Mouse (Mus musculus): ENCODE results near the gene Snrnp27.

Snrnp27 gene

DNA sequence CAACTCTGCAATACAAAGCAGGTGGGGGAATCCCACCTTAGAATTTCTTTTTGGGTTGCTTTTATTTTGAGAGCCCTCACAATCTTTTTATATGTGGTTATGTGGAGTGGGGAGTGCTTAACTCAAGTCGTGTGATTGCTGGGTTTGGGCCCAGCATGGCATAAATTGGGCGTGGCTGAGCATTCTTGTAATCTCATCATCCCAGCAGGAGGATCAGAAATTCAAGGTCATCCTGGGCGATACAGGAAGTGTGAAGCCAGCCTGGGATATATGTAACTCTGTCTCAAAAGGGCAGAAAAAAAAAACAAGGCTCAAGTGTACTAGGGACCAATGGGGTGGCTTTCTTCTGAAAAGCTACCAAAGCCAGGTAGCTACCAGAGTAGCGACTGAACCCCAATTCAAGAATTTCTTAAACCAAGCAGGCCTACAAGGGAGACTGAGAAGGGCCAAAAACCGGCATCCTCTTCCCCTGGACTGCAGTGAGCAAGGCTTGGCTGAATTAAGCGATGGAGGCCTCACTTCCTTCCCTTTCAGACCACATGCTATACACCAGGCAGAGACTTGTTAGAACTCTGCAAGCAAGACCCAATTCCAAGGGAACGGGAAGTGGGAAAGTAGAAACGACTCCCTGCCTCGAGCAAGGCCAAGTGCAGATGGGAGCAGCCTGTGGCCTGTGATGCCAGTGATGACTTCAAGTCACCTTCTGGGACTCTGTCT is 24.0 kb downstream of the Snrnp27 start:
- DNase-seq: no peak

GRCm38 (mm10) chr6:86658501-86658900 is 25.8 kb downstream of the Snrnp27 start:
- no peak for DNase-seq

DNA sequence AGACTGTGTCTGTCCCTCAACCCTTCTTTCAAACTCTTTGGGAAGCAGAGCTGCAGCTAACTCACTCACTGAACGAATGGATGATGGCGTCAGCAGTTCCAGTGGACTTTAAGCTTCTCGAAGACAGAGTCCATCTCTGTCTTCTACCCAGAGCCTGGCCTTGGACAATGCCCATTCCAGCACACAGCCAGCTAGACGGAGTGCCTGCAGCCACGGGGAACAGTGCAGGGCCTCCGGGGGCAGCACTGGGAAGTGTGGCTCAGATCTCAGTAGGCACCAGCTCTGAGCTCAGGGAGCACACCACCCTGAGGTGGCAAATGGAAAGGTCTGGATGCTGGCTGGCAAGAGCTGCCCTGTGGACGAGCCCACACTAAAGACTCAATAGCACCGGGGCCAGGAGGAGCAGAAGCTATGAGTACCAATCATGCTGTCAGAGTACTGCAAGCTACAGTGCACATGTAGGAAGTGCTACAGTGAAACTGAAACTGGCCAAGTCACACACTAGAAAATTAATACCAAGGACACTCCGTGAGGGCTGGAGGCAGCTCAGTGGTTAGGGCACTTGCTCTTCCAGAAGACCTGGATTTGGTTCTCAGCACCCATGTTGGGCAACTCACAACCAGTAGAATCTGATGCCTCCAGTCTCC is 29.9 kb downstream of the Snrnp27 start:
- no peak for DNase-seq

DNA sequence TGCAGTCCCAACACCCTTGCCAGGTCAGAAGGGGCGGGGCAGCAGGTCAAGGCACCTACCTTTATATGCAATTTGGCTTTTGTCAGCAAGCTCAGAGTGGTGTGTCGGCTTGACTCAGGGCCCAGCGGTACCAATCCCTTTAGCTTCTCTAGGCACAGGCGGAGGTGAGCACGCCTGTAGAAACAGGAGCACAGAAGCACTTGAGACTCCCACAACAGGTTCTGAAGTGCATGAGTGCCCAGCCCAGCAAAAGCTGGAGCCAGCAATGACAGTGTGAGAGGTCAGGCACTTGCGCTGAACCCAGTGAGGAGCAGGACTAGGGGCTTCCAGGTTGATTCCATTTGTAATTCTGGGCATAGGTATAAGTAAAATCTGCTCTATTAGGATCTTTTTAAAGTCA is 31.3 kb downstream of the Snrnp27 start:
- no peak for DNase-seq

DNA sequence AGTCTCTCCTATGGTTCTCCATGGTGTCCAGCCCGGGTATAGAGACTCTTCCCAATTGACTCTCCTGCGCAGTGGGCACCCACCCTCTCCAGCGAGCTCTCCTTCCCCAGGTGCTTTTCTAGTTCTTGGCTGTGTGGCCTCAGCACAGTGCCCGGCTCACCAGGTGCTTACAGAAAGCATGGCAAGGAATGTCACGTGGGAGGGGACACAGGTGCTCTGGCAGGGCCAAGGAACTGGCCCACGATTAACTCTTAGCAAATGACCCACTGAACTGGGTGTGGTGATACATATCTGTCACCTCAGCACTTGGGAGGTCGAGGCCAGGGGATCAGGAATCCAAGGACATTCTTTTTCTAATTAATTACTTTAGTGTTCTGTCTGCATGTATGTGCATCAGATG is 38.2 kb downstream of the Snrnp27 start:
- no peak for DNase-seq

GRCm38 (mm10) chr6:86645551-86645950 is 38.8 kb downstream of the Snrnp27 start:
- no peak for DNase-seq

- DNase-seq: peak; percentile 78
Observed at GRCm38 (mm10) chr6:86644775-86645400, 39.4 kb downstream of the Snrnp27 start.

DNA sequence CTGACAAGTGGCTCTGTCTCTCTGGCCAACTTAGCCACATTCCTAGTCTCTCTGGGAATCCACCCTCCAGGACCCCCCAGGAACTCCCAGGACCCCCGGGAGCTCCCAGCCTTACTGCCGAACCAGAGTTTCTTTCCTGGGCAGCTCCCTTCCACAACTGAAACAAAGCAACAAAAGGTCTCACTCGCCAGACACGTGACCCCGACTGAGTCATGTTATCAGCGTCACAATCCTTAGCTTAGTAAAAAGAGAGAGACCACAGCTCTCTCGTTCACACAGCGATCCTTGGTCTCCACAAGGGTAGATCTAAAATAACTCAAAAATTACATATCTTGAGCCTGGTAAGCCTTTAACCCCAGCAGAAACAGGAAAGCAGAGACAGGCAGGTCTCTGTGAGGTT is 42.6 kb downstream of the Snrnp27 start:
- DNase-seq: no peak

GRCm38 (mm10) chr6:86640776-86641175 is 43.5 kb downstream of the Snrnp27 start:
- no peak for DNase-seq

- no peak for DNase-seq
Observed at GRCm38 (mm10) chr6:86640161-86640560, 44.2 kb downstream of the Snrnp27 start.

DNA sequence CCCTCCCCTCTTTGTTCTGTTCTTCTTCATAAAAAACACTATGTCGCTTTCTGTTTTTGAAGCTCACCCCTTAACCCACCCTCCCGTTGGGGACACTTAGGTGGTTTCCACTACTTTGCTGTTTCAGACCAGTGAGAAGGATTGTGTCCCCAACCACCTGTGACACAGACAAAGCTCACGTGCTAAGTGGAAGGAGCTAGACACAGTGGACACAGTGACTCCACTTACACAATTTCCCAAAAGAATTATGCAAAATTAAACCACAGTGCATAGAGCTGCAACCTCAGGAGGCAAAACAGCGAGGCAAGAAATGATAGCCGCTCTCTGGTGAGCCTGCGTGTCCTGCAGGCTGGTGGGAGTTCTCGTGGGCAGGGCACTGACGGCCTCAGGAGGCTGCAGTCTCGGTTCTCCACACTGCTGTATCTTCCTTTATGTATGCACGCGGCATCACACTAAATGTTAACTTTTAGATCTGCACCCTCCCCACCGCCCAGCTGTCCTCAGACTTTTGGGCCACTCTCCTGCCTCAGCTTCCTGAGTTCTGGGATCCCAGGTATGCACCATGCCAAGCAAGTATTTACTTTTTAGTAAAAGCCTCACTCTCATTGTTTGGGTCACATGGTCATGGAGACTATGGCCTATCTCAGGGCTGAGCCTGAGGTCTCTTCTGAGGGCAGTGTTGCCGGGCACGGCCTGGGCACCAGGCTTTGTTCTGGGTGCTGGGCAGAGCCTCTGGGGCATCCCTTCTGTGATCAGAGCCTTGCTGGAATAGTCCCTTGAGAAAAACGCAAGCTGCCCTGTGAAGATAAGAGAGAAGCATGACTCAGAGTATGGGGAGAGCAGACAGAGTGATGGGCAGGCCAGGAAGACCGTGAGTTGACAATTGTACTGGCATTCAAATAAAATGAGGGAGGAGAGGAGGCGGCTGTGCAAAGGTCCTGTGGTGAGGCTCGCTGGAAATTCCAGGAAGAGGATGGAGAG is 44.9 kb downstream of the Snrnp27 start:
- no peak for DNase-seq

DNA sequence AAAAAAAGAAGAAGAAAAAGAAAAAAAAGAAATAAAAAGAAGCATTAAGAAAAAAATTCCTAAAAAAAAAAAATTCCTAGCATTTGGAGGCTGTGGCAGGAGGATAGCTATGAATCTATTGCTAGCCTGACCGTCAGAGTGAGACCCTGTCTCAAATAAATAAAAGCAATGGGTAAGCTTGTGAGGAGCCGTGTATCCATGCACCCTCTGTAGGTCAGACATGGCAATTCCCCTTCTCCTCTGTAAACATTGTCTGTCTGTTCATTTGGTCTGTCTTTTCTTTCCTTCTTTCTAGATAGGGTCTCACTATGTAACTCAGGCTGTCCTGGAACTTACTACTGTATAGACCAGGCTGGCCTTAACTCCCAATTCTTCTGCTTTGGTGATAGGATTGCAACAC is 45.9 kb downstream of the Snrnp27 start:
- no peak for DNase-seq

DNA sequence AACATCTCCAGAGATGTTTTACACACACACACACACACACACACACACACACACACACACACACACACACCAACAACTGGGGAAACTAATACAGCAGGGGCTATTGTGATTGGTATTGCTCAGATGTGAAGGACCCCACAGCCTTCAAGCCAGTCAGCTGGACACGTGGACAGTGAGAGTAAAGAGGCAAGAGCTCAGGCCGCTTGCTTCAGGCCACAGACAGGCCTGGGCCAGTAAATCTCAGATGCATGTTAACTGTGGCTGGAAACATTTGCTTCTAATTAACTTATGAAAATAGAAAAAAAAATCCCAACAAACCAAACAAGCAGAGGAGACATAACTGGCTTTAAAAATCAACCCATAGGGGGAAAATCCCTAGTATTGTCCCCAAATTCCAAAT is 46.5 kb downstream of the Snrnp27 start:
- DNase-seq: no peak

DNA sequence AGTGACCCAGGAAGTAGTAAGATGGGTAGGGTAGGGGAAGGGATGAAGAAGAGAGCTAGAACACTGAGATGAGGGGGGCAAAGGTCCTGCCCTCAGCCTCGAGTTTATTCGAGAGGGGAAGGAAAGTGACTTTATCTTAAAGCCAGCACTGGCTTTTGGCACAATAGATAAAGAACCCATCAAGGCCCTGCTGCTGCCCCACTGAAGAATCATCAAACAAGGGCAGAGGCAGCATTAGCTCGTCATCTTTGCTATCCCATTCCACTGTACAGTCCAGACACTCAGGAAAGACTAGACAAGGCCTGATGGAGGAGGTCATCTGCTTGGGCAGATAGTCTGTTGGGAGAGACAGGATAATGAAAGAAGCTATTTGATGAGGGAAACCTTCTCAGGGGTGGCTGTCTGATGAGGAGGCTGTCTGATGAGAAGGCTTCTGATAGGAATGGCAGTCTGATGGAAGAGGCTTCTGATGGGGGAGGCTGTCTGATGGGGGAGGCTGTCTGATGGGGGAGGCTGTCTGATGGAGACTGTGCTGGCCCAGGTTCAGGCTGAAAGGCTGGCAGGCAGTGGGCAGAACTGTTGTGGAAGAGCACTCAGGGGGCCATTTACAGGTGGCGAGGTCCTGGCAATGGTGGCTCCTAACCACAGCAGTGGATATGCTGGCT is 47.0 kb downstream of the Snrnp27 start:
- DNase-seq: no peak

DNA sequence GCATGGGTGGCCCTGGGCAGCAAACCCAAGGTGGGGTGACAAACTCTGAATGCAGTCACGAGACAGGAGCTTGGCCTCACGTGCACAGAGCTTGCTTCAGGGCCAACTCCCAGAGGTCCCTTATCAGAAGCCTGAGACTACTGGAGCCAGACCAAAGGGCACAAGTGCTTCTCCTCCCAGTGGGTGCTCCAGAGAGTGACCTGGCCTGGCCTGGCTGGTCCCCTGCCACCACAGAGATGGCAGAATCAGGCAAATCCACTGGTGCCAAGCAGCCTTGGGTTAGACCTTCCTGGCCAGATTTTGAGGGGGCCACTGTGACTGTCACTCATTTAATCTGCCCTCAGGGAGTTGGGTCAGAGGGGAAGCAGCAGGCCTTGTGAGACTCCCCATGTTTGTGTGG is 47.8 kb downstream of the Snrnp27 start:
- peak; percentile 97 for DNase-seq

DNA sequence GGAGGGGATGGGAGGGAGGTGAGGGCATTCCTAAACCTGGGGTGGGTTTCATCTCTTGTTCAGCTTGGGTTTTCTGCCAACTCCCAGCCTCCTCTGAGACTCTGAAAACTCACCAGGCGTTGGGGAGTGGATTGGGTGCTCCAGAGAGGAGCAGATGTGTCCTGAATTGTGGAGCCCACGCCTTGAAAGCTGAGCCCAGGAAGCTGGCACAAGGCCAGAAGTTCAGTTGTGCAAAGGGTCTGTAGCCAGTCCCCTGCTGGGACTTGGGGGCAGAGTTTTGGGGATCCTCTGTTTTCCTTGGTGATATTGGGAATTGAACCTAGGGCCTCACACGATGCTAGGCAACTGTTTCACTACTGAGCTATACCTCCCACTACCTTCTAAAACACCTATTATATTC is 54.2 kb downstream of the Snrnp27 start:
- DNase-seq: no peak

DNA sequence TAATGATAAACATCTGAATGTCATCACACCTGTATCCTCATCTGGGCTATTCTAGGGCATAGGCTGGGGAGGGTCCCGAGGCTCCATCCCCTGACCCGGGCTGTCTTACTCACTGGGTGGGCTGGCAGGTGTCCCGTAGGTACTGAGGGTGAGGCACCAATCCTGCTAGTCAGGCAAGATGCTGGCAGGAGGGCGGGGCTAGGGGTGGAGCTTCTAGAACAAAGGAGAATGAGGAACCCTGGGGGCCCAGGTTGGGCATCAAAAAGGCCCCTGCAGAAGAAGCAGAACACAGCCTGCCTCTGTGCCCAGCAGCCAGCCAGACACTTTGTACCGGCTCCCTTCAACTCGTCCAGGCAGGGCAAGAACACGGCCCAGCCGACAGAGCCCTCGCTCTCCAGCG is 56.4 kb downstream of the Snrnp27 start, which contains the start of gene Asprv1:
Gene Asprv1, plus strand, starts transcription at position 219 of the 400 bp plus-strand sequence.
- no peak for DNase-seq
